Mouse (Mus musculus) embryonic fibroblast, embryonic 13.5 days (primary cell): ENCODE measurements around the gene Zfhx2.

Source experiments
- CTCF ChIP-seq: IDR thresholded peaks from 2 replicates; pipeline ENCODE4 v1.5.1; 2011; ENCODE audit warnings: mild to moderate bottlenecking, control low read depth, low read length, moderate library complexity, borderline replicate concordance; ENCODE audit not compliant: insufficient read depth
- POLR2A ChIP-seq: IDR thresholded peaks from 2 replicates; pipeline ENCODE4 v1.6.1; 2011; ENCODE audit warnings: low read depth, mild to moderate bottlenecking, control low read depth, low read length, moderate library complexity

GRCm38 (mm10) chr14:55097646-55098045, 5.5 kb upstream of the Zfhx2 start:
- TF ChIP-seq CTCF (no peak), POLR2A (no peak)
